Mouse (Mus musculus) lung, embryonic 15.5 days (tissue): ENCODE measurements around the gene Tradd. TPM values are rescaled to one million over a fixed set of nuclear protein-coding genes. Genes with fewer than 3 reads are reported as not detected.

Experiments
- ATAC-seq: fragments of 200-750 bp; cut with Nextera tagmentation; 2 replicates; pipeline ENCODE4 v1.8.0; 2017; ENCODE audit warnings: moderate number of reproducible peaks, borderline replicate concordance; ENCODE audit not compliant: low FRiP score, low TSS enrichment; ENCODE audit errors: extremely low read depth
- H3K27ac ChIP-seq: fragments of 300-500 bp; sonication (generic); 2 replicates; pipeline ENCODE4 v1.5.1; 2015; ENCODE audit warnings: moderate library complexity, mild to moderate bottlenecking, inconsistent platforms
- H3K27me3 ChIP-seq: fragments of 300-500 bp; sonication (generic); 2 replicates; pipeline ENCODE4 v1.6.1; 2015; ENCODE audit warnings: inconsistent platforms
- H3K36me3 ChIP-seq: fragments of 300-500 bp; sonication (generic); 2 replicates; pipeline ENCODE4 v1.6.1; 2015; ENCODE audit warnings: inconsistent platforms
- H3K4me1 ChIP-seq: fragments of 300-500 bp; sonication (generic); 2 replicates; pipeline ENCODE4 v1.6.1; 2015; ENCODE audit warnings: inconsistent platforms
- H3K4me2 ChIP-seq: fragments of 300-500 bp; sonication (generic); 2 replicates; pipeline ENCODE4 v1.6.1; 2015; ENCODE audit warnings: inconsistent platforms, mild to moderate bottlenecking, moderate library complexity
- H3K4me3 ChIP-seq: fragments of 300-500 bp; sonication (generic); 2 replicates; pipeline ENCODE4 v1.5.1; 2015; ENCODE audit warnings: mild to moderate bottlenecking, inconsistent platforms
- H3K9ac ChIP-seq: fragments of 300-500 bp; sonication (generic); 2 replicates; pipeline ENCODE4 v1.6.1; 2015; ENCODE audit warnings: inconsistent platforms
- H3K9me3 ChIP-seq: fragments of 300-500 bp; sonication (generic); 2 replicates; pipeline ENCODE4 v1.6.1; 2016; ENCODE audit warnings: inconsistent platforms
- WGBS: fragments of 180-500 bp; shearing (Covaris S2); methylation state at CpG from one replicate; pipeline ENCODE4 v1.1.7; 2015; 5-methylcytosine and 5-hydroxymethylcytosine counted together
- polyA plus RNA-seq: library from polyadenylated mRNA; unstranded; fragments of >200 nt; fragmentation: Nextera tagmentation; extraction: Ambion mirVana; gene quantifications from 2 replicates; pipeline ENCODE4 v1.2.1, GENCODE M21; 2015

Tradd gene
- 29.8 and 33.6 TPM in 2 replicates for polyA plus RNA-seq

DNA sequence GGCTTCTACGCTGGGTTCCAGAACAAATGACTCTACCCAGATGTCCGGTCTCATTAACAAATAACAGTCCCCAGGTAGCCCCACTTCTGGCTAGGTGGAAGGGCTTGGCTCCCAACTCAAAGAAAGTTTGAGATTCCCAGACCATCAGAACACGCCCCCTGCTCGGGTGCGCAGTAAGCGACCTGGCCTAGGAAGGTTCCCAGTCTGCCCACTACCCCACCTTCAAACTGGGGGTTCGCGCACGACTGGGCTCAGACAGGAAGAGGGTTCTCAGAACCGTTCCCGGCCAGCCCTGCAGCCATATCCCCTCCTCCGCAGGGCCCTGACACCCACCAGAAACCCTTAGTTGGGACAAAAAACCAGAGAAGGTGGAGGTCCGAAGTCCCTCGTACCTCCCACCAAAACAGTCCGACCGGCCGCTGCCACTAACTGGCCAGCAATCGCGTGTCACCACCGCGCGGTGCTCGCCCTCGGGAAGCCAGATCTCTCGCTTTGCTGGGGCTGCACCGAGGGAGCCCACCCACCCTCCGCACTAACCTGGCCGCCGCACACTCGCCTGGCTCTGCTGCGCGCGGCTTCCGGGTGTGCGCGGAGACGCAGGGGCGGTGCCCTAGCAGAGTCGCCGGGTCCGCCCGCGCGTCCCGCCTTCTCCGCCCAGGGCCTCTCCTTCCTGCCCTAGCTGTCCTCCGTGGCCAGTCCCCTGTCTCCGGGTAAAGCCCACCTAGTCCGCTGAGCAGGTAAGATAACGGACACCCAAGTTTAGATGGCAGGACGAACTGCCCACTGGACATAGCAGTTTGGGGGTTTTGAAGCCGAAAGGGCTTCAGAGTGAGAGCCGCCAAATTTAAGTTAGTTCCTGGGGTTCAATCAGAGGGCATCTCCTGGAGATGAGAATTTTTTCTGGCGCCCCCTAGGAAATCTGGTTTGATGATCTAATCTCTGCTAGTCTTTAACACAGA is at the start of gene Tradd, which contains the start of gene Fbxl8:
Gene Tradd, minus strand, starts transcription at position 586 of the 959 bp plus-strand sequence.
Gene Fbxl8, plus strand, starts transcription at position 625 of the 959 bp plus-strand sequence.
- peak within 1 kb of the TSS; percentile 73 for H3K4me3 ChIP-seq
- no peaks in the 10 kb centered on the region for H3K36me3 ChIP-seq
- H3K9me3 ChIP-seq, result no peaks in the 10 kb centered on the region
- no peak within 1 kb of the TSS for H3K27ac ChIP-seq
- H3K4me1 ChIP-seq, result peaks cover 50% of the 10 kb centered on the region
- peak; percentile 70 for ATAC-seq
- H3K9ac ChIP-seq, result peak within 1 kb of the TSS; percentile 51
- H3K4me2 ChIP-seq, result peak within 1 kb of the TSS; percentile 93
- under 1% methylated on average over 54 of the region's 54 CpGs for WGBS
- peaks cover 57% of the 10 kb centered on the region for H3K27me3 ChIP-seq

DNA sequence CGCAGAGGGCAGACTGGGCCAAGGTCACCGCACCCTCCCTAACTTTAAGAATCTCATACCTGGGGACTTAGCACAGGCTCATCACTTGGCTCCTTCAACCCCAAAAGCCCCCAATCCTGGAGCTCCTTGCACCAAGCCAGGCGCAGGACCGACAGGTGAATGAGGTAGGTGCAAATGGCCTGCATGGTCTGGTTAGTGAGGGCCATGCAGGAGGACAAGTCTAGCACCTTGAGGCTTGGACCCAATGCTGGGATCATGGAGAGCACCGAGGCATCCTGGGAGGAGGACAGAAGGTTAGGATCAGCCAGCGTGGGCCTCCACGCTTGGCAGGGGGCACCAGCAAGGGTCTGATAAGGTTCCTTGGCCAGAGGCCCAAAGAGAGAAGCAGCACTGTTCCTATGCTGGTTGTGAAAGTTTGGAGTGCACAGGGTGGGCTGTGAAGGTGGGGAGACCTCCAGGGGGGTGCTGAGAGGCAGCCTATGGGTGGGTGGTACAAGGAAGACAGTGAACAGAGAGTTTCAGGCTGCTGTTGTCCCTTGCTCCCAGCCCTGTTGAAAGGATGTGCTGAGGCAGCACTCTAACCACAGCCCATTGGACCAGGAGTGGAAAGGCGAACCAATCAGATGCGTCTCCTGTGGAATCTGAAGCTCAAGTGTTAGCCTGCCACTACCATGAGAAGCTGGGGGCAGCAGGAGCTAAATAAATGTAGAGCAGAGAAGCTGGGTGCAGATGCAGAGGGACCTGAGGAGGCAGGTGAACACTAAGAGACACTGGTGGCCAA is 49.4 kb upstream of the Tradd start:
- 0 out of 2 replicates have a peak, but pooled peaks cover 10% of the 10 kb centered on the region for H3K4me1 ChIP-seq
- ATAC-seq, result no peak
- no peaks in the 10 kb centered on the region for H3K9me3 ChIP-seq
- no peak overlapping the region for H3K4me3 ChIP-seq
- no peaks in the 10 kb centered on the region for H3K27me3 ChIP-seq
- H3K4me2 ChIP-seq, result no peak overlapping the region
- no peak overlapping the region for H3K27ac ChIP-seq
- 71% methylated on average over 9 of the region's 9 CpGs for WGBS
- H3K36me3 ChIP-seq, result peaks cover 57% of the 10 kb centered on the region
- H3K9ac ChIP-seq, result no peak overlapping the region

DNA sequence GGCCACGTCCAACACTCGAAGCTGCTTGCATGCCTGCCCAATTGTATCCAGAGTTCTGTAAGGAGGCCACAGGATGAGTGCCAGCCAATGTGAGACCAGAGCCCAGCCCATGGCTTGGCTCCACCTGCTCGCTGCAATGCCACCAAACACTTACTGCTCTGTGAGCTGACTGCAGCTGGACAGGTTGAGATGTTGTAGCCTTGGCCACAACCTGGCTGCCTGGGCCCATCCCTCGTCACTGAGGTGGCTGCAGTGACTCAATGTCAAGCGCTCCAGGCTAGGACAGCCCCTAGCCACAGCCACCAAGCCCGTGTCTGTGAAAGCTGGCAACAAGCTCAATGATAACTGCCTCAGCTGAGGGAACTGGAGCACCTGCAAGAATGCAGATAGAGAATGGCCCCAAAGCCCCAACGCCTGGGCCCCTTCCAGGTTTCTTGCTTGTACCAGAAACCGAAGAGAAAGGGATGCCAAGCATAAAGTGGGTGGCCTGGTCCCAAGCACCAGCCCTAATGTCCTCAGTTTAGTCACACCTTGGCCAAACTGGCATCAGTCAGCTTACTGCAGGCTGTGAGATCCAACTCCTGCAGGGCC is 48.6 kb upstream of the Tradd start:
- ATAC-seq, result no peak
- H3K4me1 ChIP-seq, result 0 out of 2 replicates have a peak, but pooled peaks cover 3% of the 10 kb centered on the region
- no peak overlapping the region for H3K27ac ChIP-seq
- no peaks in the 10 kb centered on the region for H3K27me3 ChIP-seq
- no peak overlapping the region for H3K4me2 ChIP-seq
- no peak overlapping the region for H3K9ac ChIP-seq
- H3K36me3 ChIP-seq, result peaks cover 55% of the 10 kb centered on the region
- WGBS, result 86% methylated on average over 8 of the region's 8 CpGs
- H3K9me3 ChIP-seq, result no peaks in the 10 kb centered on the region
- H3K4me3 ChIP-seq, result no peak overlapping the region

DNA sequence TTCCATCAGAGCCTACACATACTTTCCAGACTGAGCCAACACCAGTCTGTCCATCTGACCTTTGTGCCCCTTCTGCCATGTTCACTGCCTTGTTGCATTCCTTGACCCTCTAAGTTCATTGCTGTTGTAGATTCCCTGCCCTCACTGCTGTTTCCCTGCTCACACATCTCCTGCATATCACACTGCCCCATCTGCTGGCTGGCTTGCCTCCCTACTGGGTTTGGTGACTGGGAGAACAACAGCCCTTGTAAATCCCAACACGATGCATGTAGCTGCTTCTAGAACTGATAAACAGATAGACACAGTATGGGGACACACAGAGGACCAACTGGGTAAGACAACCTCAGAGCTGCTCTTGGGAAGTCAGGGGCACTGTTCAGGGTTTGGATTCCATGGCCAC is 47.3 kb upstream of the Tradd start:
- Histone ChIP-seq H3K9me3 (no peaks in the 10 kb centered on the region), H3K9ac (no peak overlapping the region), H3K4me3 (no peak overlapping the region), H3K27ac (no peak overlapping the region), H3K27me3 (no peaks in the 10 kb centered on the region), H3K4me1 (0 out of 2 replicates have a peak, but pooled peaks cover 3% of the 10 kb centered on the region), H3K36me3 (peaks cover 65% of the 10 kb centered on the region), H3K4me2 (no peak overlapping the region)
- 82% methylated on average over 1 of the region's 1 CpGs for WGBS
- no peak for ATAC-seq

DNA sequence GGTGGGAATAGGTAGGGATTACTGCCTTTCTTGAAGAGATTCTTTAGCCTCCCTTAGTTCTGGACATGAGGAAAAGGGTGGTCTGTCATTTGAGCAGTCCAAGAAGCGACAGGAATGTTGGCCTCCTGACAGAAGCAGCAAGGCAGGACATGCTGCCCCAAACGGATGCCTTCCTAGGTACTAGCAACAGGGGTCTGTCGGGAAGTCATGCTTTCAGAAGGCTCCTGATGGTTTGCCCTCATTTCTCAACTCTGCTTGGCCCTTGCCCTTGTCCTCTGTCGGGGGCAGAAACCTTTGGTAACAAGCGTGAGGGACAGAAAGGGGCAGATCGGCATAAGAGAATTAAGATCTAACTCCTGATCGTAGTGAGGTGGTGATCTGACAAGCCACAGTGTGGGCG is 45.7 kb upstream of the Tradd start:
- WGBS, result 78% methylated on average over 8 of the region's 8 CpGs
- H3K9ac ChIP-seq, result no peak overlapping the region
- no peaks in the 10 kb centered on the region for H3K27me3 ChIP-seq
- no peak overlapping the region for H3K4me2 ChIP-seq
- H3K9me3 ChIP-seq, result no peaks in the 10 kb centered on the region
- ATAC-seq, result no peak
- peaks cover 59% of the 10 kb centered on the region for H3K36me3 ChIP-seq
- H3K4me3 ChIP-seq, result no peak overlapping the region
- peaks cover 14% of the 10 kb centered on the region for H3K4me1 ChIP-seq
- H3K27ac ChIP-seq, result no peak overlapping the region

DNA sequence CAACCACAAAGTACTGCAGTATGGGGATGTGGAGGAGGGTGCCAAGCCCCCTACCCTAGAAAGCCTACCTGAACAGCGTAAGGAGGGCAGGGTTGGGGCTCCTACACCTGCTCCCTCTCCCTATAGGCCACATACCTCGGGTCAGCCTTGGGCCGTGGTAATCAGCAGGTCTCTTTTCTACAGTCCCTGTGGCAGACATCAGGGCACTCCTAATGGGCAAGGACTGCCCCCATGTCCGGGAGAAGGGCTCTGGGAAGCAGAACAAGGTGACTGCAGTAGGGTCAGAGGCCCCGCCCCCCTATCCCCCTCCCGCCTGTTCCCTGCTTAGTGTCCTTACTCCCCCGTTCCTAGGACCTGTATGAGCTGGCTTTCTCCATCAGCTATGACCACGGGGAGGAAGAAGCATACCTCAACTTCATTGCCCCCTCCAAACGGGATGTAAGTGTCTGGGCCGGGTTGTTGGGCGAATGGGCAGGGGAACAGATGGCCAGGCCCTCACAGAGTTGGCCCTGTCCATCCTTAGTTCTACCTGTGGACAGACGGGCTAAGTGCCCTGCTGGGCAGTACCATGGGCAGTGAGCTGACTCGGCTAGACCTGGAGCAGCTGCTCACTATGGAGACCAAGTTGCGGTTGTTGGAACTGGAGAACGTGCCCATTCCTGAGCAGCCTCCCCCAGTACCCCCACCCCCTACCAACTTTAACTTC is 44.9 kb upstream of the Tradd start:
- 75% methylated on average over 15 of the region's 15 CpGs for WGBS

DNA sequence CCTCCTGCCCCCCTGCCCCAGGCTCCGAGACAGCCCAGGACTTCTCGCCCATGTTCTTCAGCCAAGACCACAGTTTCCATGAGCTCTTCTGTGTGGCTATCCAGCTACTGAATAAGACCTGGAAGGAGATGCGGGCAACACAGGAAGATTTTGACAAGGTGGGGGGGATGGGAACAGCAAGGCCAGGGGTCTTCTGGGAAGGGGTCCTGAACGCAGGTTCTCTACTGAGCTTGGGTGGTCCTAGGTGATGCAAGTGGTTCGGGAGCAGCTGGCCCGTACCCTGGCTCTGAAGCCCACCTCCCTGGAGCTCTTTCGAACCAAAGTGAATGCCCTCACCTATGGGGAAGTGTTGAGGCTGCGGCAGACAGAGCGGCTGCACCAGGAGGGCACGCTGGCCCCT is 44.0 kb upstream of the Tradd start:
- H3K36me3 ChIP-seq, result peaks cover 56% of the 10 kb centered on the region
- peaks cover 27% of the 10 kb centered on the region for H3K4me1 ChIP-seq
- ATAC-seq, result no peak
- no peak overlapping the region for H3K4me2 ChIP-seq
- H3K4me3 ChIP-seq, result no peak overlapping the region
- H3K9me3 ChIP-seq, result no peaks in the 10 kb centered on the region
- no peak overlapping the region for H3K27ac ChIP-seq
- H3K9ac ChIP-seq, result no peak overlapping the region
- no peaks in the 10 kb centered on the region for H3K27me3 ChIP-seq
- 90% methylated on average over 10 of the region's 10 CpGs for WGBS

More for the DNA sequence above, 44.9 kb upstream of the Tradd start:
- Histone ChIP-seq H3K36me3 (peaks cover 60% of the 10 kb centered on the region), H3K4me1 (peaks cover 22% of the 10 kb centered on the region), H3K9ac (no peak overlapping the region), H3K27ac (no peak overlapping the region), H3K4me3 (no peak overlapping the region), H3K4me2 (no peak overlapping the region), H3K27me3 (no peaks in the 10 kb centered on the region), H3K9me3 (no peaks in the 10 kb centered on the region)
- ATAC-seq, result no peak

DNA sequence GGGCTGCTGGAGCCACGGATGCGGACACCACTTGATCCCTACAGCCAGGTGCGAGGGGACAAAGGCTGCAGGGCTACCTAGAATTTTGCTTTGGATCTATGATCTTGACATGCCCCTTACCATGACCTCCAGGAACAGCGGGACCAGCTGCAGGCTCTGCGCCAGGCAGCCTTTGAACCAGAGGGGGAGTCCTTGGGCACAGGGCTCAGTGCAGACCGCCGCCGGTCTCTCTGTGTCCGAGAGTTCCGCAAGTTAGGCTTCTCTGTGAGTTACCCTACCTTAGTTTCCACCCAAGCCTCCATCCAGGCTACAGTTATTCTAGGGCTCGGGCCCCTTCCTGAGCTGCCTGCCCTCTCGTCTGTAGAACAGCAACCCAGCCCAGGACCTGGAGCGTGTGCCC is 43.3 kb upstream of the Tradd start:
- 95% methylated on average over 13 of the region's 13 CpGs for WGBS
- no peak overlapping the region for H3K4me2 ChIP-seq

DNA sequence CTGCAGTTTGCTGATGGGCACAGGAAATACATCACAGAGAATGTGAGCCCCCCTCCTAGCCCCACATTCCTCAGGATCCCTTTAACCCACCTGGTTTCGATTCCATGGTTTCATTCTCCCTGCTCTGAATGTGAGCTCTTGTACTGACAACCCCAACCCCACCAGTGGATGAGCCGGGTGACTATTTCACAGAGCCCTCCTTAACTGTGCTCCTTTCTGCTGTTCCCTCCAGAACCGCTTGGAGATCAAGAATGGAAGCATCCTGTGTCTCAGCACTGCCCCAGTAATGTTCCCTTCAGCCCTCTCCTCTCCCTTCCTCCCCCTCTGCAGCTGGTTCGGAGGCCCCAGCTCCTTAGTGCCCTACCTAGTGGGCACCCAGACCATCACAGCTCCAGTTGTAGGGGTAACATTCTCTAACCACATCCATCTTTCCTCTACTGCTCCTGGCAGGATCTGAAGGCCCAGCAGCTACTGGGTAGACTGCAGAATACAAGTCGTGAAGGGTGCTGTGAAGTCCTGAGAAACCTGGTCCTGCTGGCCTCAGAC is 41.8 kb upstream of the Tradd start:
- no peaks in the 10 kb centered on the region for H3K9me3 ChIP-seq
- peak overlapping the region; percentile 89 for H3K27ac ChIP-seq
- peaks cover 53% of the 10 kb centered on the region for H3K36me3 ChIP-seq
- H3K9ac ChIP-seq, result peak overlapping the region; percentile 58
- peak; percentile 37 for ATAC-seq
- peaks cover 27% of the 10 kb centered on the region for H3K4me1 ChIP-seq
- H3K4me3 ChIP-seq, result peak overlapping the region; percentile 44
- 26% methylated on average over 5 of the region's 5 CpGs for WGBS
- H3K4me2 ChIP-seq, result peak overlapping the region; percentile 73
- no peaks in the 10 kb centered on the region for H3K27me3 ChIP-seq

More for the DNA sequence above, 43.3 kb upstream of the Tradd start:
- no peak for ATAC-seq
- H3K36me3 ChIP-seq, result peaks cover 54% of the 10 kb centered on the region
- H3K27me3 ChIP-seq, result no peaks in the 10 kb centered on the region
- no peak overlapping the region for H3K27ac ChIP-seq
- no peak overlapping the region for H3K9ac ChIP-seq
- no peak overlapping the region for H3K4me3 ChIP-seq
- no peaks in the 10 kb centered on the region for H3K9me3 ChIP-seq
- H3K4me1 ChIP-seq, result peaks cover 27% of the 10 kb centered on the region

DNA sequence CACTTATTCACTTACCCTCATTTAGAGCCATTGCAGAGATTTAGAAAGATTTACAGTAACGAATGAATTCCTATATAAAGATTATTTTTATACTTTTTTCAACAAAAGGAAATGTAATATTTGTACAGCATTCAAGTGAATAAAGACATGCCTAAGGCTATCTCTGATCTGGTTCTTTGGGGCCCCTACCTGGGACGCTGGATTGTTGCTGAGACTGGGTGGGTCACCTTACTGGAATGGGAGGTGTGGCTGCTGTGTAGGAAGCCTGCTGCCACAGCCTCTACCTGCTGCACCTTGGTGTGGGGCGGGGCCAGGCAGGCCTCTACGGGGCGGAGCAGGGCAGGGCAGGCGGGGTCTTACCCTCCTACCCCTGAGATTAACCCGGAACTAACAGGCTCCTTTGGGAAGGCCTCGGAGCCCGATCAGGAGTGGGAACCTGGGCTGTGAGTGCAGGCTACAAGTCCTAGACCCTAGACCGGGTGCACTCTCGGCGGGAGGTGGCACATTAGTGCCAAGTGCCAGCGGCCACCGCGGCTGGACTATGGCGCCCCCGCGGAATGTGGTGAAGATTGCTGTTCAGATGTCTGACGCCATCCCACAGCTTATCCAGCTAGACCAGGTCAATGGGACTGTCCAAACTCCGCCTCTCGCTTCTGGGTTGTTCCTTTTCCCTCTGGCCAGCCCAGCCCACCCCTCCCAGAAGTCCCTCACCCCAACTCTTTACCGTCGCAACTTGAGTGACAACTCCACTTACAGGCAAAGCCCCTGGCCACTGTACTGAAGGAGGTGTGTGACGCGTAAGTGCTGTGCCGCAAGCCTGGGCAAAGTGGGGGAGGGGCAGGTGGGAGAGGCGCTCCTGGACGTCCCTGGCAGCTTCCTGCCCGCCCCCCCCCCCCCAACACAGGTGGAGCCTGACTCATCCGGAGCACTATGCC is 41.1 kb upstream of the Tradd start, which contains the start of gene Elmo3:
Gene Elmo3, plus strand, starts transcription at position 391 of the 935 bp plus-strand sequence.
- H3K4me1 ChIP-seq, result peaks cover 27% of the 10 kb centered on the region
- H3K36me3 ChIP-seq, result peaks cover 60% of the 10 kb centered on the region
- no peaks in the 10 kb centered on the region for H3K9me3 ChIP-seq
- no peaks in the 10 kb centered on the region for H3K27me3 ChIP-seq
- H3K27ac ChIP-seq, result peak within 1 kb of the TSS; percentile 89
- 5% methylated on average over 28 of the region's 30 CpGs for WGBS
- H3K4me3 ChIP-seq, result peak within 1 kb of the TSS; percentile 44
- peak within 1 kb of the TSS; percentile 58 for H3K9ac ChIP-seq
- peak; percentile 81 for ATAC-seq
- peak within 1 kb of the TSS; percentile 73 for H3K4me2 ChIP-seq
